Mouse (Mus musculus): Measurements from ENCODE around the gene Krt18.

The Krt18 gene

GRCm38 (mm10) chr15:102010569-102011245, 17.3 kb upstream of the Krt18 start:
- DNase-seq (ENCODE audit: low spot score in 2 of 2): no peak

- DNase-seq (ENCODE audit: low spot score in 2 of 2): peak in 1 of 2 experiments; percentile 30
These were observed 15.7 kb upstream of the Krt18 start for GRCm38 (mm10) chr15:102012260-102012765.

- no peak for DNase-seq (ENCODE audit: low spot score in 2 of 2)
These were observed 14.3 kb upstream of the Krt18 start for GRCm38 (mm10) chr15:102013651-102014050.

- DNase-seq (ENCODE audit: low spot score in 2 of 2): no peak
These were observed 13.1 kb upstream of the Krt18 start for GRCm38 (mm10) chr15:102014848-102015247.

GRCm38 (mm10) chr15:102016096-102016495, 11.9 kb upstream of the Krt18 start:
- DNase-seq (ENCODE audit: low spot score in 2 of 2): no peak

GRCm38 (mm10) chr15:102016787-102017186, 11.2 kb upstream of the Krt18 start:
- no peak for DNase-seq (ENCODE audit: low spot score in 2 of 2)

- peak in 1 of 2 experiments; percentile 19 for DNase-seq (ENCODE audit: low spot score in 2 of 2)
These were observed 10.0 kb upstream of the Krt18 start for GRCm38 (mm10) chr15:102017918-102018463.

GRCm38 (mm10) chr15:102022481-102022880, 5.5 kb upstream of the Krt18 start:
- no peak for DNase-seq (ENCODE audit: low spot score in 2 of 2)

- DNase-seq (ENCODE audit: low spot score in 2 of 2): no peak
These were observed 4.1 kb upstream of the Krt18 start for GRCm38 (mm10) chr15:102023888-102024287.

- DNase-seq (ENCODE audit: low spot score in 2 of 2): no peak
These were observed 2.7 kb upstream of the Krt18 start for GRCm38 (mm10) chr15:102025136-102025872.

- DNase-seq (ENCODE audit: low spot score in 2 of 2): no peak
These were observed 1.6 kb upstream of the Krt18 start for GRCm38 (mm10) chr15:102026430-102026829.

- DNase-seq (ENCODE audit: low spot score in 2 of 2): no peak
These were observed 6.4 kb downstream of the Krt18 start for GRCm38 (mm10) chr15:102034121-102035053.

- DNase-seq (ENCODE audit: low spot score in 2 of 2): no peak
These were observed 12.3 kb downstream of the Krt18 start for GRCm38 (mm10) chr15:102040277-102040676.

- DNase-seq (ENCODE audit: low spot score in 2 of 2): no peak
These were observed 14.0 kb downstream of the Krt18 start for GRCm38 (mm10) chr15:102041951-102042350.

GRCm38 (mm10) chr15:102044745-102045144, 16.8 kb downstream of the Krt18 start:
- DNase-seq (ENCODE audit: low spot score in 2 of 2): no peak

GRCm38 (mm10) chr15:102045691-102046090, 17.7 kb downstream of the Krt18 start:
- no peak for DNase-seq (ENCODE audit: low spot score in 2 of 2)

- DNase-seq (ENCODE audit: low spot score in 2 of 2): no peak
These were observed 20.0 kb downstream of the Krt18 start for GRCm38 (mm10) chr15:102048006-102048405.

GRCm38 (mm10) chr15:102049871-102050270, 21.9 kb downstream of the Krt18 start:
- no peak for DNase-seq (ENCODE audit: low spot score in 2 of 2)

GRCm38 (mm10) chr15:102051920-102052683, 24.1 kb downstream of the Krt18 start:
- DNase-seq (ENCODE audit: low spot score in 2 of 2): no peak

GRCm38 (mm10) chr15:102056495-102057174, 28.7 kb downstream of the Krt18 start:
- no peak for DNase-seq (ENCODE audit: low spot score in 2 of 2)
